Mouse (Mus musculus): ENCODE data around the gene Pde4b.
A peak's percentile ranks its signal among the peaks of the same experiment; 100 is the strongest.

Pde4b gene

DNA sequence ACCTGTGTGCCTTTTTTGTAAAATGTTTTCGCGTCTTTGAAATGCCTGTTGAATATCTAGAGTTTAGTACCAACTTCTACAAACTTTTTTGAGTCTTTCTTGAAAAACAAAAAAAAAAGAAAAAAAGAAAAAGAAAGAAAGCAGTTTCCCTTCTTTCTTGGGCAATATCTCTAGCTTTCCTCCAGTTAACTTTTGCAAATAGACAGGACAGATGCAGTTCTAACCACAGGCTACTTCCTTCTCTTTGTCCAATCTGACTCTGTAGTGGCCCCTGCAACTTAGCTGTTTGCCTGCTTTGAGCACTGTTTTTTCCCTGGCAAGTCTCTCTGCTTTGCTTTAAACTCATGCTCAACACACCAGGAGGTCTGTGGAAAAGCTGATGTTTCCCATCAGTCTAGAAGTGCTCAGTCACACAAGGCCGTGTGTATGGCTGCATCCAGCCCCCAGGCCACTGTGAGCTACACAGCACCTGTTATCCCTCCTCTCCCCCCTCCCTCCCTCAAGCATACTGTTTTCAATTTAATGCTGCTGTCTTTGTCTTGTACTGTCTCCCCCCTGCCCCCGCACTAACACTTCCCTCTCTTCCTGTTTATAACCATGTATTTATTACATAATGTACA, 518.5 kb downstream of the Pde4b start:
- no peak for DNase-seq (ENCODE audit: low spot score in 2 of 2)

DNA sequence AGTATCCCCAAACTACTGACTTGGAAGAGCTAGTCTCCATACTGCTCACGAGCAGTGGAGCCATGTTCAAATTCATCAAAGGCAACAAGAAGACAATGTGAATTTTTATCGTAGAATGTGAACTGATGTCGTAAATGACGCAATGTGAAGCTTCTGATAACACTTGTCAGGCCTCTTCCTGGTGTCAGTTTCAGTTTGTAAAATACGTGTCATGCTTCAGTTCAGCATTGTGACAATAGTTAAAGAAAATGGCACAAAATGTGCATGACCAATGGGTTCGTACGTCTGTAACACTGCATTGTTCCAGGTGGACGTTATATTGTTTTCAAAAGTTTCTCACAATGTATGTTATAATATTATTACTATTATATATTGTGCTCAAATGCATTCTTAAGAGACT, 519.5 kb downstream of the Pde4b start:
- no peak for DNase-seq (ENCODE audit: low spot score in 2 of 2)

DNA sequence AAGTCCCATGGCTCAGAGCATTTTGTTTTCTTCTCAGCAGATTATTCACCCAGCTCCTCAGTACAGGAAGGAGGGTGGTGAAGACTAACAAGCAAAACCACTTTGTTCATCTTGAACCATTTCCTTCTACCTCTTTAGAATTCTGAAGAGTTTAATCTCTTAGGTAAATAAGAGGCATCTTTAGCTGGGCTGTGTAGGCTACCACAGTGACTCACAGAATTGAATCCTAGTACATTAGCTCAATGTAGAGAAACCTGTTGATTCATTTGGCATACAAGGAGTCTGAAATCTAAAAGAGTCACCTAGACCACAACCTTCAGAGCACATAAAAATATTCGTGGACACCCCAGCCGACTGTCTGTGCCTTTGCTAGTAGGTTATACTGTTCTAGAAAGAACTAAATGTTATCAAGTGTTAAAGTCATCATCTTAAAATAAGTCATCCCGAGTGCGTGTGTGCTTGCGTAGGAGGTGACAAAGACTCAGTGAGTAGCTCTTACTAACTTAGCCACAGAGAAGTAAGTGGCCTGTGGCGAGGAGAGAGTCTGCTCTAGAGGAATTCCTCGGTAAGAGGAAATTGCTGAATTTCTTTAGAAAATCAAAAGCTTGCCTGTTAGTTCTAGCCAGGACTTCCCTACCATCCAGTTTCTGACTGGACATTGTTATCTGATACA, 520.5 kb downstream of the Pde4b start:
- no peak for DNase-seq (ENCODE audit: low spot score in 2 of 2)

- no peak for DNase-seq (ENCODE audit: low spot score in 2 of 2)
Measured at GRCm38 (mm10) chr4:102612596-102612995, 525.3 kb downstream of the Pde4b start.

DNA sequence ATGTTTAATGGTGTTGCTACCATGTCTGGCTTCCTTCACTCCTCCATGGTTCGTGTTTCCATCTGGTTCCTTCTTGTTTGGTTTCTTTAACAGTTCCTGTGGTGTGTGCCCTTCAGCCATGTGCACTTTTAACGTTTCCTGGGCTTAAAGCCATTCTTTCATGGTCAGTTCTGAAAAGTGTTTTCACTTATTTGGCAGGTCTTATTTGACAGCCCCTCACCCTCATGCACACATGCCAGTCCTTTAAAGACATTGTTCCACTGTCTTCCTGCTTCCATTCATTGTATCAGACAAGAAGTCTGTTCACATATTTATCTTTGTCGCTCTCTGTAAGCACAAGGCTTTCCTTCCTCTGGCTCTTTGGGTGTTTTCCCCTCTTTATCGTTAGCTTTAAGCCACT, 530.4 kb downstream of the Pde4b start:
- DNase-seq (ENCODE audit: low spot score in 2 of 2): no peak

- DNase-seq (ENCODE audit: low spot score in 2 of 2): no peak
Measured at GRCm38 (mm10) chr4:102618609-102619008, 531.3 kb downstream of the Pde4b start.

GRCm38 (mm10) chr4:102620179-102620910, 533.0 kb downstream of the Pde4b start:
- no peak for DNase-seq (ENCODE audit: low spot score in 2 of 2)

DNA sequence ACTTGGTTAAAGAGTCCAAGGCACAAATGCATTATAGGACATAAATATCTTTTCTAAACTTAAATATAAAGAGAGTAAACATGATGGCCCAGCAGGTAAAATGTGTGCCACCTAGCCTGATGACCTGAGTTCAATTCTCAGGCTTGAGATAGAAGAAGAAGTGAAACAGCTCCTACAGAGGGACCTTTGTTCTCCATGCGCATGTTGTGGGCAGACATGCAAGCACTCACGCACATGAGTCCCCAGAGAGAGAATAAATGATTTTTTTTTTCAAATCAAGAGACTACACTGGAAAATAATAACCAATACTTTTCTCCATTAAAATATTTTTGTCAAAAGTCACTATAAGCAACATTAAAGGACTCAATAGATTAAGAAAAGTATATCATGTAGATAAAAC, 533.8 kb downstream of the Pde4b start:
- DNase-seq (ENCODE audit: low spot score in 2 of 2): no peak

DNA sequence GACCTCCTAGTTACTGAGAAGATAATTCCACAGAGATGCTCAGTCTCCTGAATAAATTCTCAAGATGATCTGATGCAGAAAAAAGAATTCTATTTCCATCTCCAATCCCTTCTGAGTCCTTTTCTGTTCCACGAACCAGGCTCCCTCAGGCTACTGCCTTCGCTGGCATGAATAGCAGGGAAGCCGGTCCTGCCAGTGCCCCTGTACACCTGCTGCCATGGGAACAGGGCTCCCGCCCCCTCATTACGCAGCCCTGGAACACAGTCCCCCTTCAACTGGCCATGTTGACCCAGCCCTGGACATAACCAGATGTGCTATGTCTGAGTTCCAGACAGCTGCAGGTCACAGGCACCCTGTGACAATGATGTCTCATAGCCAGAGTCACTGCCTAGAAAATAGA, 535.6 kb downstream of the Pde4b start:
- DNase-seq (ENCODE audit: low spot score in 2 of 2): no peak

DNA sequence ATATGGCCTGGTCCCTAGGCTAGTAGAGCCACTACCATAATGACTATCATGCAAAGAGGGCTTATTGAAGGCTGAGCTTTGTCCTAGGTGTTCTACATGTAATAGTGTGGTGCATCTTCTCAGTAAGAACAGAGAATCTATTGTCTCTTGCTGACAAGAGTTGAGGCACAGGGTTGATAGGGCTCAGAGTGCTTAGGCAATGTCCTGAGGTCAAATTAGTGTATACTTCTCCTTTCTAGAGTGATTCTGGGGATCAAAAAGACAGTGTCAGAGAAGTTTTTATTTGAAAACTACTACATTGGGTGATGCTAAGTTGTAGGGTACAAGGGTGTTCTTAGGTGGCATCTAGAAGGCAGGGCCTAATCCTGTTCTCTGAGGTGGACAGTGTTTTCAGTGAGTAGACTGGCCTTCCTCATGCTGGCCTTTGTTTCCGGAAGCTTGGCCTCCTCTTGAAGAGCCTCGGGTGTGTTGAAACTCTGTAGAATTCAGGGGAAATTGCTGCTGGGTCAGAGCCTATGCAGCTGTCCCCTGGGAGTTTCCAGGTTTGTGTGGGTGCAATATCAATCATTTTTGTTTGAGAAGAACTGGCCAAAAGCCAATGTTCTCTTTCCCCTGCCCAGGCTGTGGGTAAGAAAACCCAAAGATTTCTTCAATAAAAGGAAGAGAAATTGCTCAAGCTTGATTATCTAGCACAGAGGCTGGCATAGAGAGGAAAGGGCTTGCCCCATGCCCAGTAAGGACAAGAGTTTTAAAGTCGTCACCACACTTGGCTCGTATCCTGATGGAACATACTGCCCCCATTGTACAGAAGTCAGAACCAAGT, 536.7 kb downstream of the Pde4b start:
- no peak for DNase-seq (ENCODE audit: low spot score in 2 of 2)

DNA sequence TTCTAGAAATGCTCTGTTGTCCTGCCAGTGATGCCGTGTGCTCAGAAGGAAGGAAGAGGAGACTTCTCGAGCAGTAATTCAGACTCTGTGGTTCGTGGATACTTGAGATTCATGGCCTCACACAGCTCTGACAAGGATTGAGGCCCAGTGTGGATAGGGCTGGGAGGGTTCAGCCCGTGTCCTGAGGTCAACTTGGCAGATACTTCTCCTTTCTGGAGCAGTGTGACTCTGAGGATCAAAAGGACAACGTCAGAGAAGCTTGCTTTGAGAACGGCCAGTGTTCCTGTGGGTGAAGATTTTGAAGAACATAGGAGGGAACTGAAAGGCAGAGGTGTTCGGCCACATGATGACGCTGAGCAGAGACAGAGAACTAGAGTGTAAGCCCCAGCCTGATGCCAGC, 537.6 kb downstream of the Pde4b start:
- DNase-seq (ENCODE audit: low spot score in 2 of 2): peak in 1 of 2 experiments; percentile 24

DNA sequence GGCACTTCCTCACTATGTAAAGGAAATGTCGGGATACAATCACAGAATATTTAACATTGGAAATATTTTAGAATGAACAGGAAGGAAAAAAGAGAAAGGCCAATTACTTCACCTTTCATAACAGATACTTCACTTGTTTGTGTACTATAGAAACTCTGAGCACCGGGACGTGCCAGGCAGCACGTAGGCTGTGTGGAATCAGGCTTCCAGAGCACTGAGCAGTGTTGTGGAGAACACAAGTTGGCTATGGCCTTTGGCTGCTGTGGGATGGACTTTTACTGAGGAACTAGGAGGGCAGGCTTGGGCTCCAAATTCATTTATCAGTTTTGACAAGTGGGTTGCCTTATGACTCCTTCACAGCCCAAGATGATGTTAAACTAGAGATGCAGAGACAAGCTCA, 540.5 kb downstream of the Pde4b start:
- no peak for DNase-seq (ENCODE audit: low spot score in 2 of 2)

- DNase-seq (ENCODE audit: low spot score in 2 of 2): no peak
Measured at GRCm38 (mm10) chr4:102629621-102630020, 542.3 kb downstream of the Pde4b start.

DNA sequence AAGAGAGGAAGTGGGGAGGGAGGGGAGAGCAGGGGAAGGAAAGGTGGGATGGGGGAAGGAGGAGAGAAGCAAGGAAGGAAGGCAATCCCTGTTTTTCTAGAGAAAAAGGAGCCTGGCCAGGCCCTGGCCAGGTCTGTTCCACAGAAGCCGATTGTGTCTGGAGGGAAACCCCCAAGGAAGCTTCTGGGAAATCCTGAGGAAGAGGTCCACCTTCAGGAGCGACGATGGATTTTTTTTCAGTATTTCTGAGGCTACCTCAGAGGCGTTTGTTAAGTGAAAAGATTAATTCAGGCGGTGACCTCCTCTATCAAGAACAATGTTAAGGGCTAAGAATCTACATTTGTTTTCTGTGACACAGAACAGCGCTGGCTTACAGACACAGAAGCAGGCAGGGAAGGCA, 542.9 kb downstream of the Pde4b start:
- no peak for DNase-seq (ENCODE audit: low spot score in 2 of 2)

- DNase-seq (ENCODE audit: low spot score in 2 of 2): no peak
Measured at GRCm38 (mm10) chr4:102631624-102632023, 544.3 kb downstream of the Pde4b start.

DNA sequence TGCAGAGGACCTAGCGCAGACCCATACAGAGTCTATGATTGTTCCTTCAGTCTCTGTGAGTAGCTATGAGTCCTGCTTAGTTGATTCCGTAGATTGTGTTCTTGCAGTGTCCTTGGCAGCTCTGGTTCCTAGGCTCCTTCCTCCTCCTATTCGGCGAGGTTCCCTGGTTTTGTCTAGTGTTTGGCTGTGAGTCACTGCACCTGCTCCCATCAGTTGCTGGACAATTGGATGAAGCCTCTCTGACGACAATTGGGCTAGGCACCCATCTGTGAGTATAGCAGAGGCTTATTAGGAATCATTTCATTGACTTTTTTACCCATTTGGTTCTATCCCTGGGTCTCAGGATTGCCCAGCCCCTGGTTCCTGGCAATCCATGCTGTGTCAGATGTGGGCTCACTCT, 545.9 kb downstream of the Pde4b start:
- no peak for DNase-seq (ENCODE audit: low spot score in 2 of 2)

- peak in 1 of 2 experiments; percentile 29 for DNase-seq (ENCODE audit: low spot score in 2 of 2)
Measured at GRCm38 (mm10) chr4:102635258-102635657, 547.9 kb downstream of the Pde4b start.

DNA sequence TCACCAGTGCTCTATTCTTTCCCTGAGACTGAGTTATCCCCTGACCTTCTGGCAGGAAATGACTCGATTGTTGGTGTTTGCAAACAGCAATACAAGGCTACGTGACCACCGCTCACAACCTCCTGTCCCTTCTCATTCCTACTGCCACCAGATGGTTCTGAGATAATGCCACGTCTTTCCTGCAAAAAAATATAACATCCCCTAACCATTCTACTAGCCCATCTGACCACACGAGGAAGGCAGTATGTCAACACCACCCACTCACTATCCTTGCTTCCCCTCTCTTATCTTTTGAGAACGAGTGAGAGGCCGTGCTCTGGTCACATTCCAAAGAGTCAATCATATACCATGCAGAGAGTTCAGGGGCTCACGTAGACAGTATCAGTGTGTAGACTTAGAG, 548.6 kb downstream of the Pde4b start:
- DNase-seq (ENCODE audit: low spot score in 2 of 2): no peak

- DNase-seq (ENCODE audit: low spot score in 2 of 2): no peak
Measured at GRCm38 (mm10) chr4:102637348-102637910, 550.1 kb downstream of the Pde4b start.

- DNase-seq (ENCODE audit: low spot score in 2 of 2): no peak
Measured at GRCm38 (mm10) chr4:102640942-102641341, 553.6 kb downstream of the Pde4b start.

GRCm38 (mm10) chr4:102644062-102644461, 556.7 kb downstream of the Pde4b start:
- DNase-seq (ENCODE audit: low spot score in 2 of 2): no peak

GRCm38 (mm10) chr4:102647056-102647455, 559.7 kb downstream of the Pde4b start:
- no peak for DNase-seq (ENCODE audit: low spot score in 2 of 2)
